Mouse (Mus musculus): ENCODE measurements at regions not wholly inside any gene's neighbourhood (a gene's known extent, or its start where the extent isn't known, plus 50 kb on each side); places are given as distances from the start of the nearest gene placed in this dataset.
A peak's percentile ranks its signal among the peaks of the same experiment; 100 is the strongest.
"Not testable (repeated sequence)": the region's sequence is repeated elsewhere in the genome, so short reads cannot be mapped to it uniquely, and the experiment has no call there.

- DNase-seq, result not testable (repeated sequence)
Measured at GRCm38 (mm10) chr6:3201507-3201906, 197.9 kb downstream of the Samd9l start.

DNA sequence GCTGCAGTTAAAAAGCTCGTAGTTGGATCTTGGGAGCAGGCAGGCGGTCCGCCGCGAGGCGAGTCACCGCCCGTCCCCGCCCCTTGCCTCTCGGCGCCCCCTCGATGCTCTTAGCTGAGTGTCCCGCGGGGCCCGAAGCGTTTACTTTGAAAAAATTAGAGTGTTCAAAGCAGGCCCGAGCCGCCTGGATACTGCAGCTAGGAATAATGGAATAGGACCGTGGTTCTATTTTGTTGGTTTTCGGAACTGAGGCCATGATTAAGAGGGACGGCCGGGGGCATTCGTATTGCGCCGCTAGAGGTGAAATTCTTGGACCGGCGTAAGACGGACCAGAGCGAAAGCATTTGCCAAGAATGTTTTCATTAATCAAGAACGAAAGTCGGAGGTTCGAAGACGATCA is 198.3 kb downstream of the Samd9l start:
- peak; percentile 37 for DNase-seq

DNA sequence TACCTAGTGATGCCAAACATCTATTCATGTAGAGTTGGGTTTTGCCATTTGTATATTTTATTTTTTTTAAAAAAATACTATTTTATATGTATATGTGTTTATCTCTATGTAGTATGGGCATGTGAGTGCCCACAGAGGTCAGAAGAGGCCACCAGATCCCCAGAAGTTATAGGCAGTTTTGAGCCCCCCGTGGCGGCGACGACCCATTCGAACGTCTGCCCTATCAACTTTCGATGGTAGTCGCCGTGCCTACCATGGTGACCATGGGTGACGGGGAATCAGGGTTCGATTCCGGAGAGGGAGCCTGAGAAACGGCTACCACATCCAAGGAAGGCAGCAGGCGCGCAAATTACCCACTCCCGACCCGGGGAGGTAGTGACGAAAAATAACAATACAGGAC is 198.8 kb downstream of the Samd9l start:
- peak; percentile 81 for DNase-seq

DNA sequence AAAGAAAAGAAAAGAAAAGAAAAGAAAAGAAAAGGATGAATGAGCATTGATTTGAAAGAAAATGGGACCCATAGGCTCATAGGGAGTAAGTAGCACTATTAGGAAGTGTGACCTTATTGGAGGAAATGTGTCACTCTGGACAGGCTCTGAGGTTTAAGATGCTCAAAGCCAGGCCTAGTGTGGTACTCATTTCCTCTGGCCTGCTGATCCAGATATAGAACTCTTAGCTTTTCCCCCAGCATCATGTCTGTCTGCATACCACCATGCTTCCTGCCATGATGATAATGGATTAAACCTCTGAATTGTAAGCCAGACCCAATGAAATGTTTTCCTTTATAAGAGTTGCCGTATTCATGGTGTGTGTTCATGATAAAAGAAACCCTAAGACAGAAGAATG is 206.9 kb downstream of the Samd9l start:
- DNase-seq, result not testable (repeated sequence)

DNA sequence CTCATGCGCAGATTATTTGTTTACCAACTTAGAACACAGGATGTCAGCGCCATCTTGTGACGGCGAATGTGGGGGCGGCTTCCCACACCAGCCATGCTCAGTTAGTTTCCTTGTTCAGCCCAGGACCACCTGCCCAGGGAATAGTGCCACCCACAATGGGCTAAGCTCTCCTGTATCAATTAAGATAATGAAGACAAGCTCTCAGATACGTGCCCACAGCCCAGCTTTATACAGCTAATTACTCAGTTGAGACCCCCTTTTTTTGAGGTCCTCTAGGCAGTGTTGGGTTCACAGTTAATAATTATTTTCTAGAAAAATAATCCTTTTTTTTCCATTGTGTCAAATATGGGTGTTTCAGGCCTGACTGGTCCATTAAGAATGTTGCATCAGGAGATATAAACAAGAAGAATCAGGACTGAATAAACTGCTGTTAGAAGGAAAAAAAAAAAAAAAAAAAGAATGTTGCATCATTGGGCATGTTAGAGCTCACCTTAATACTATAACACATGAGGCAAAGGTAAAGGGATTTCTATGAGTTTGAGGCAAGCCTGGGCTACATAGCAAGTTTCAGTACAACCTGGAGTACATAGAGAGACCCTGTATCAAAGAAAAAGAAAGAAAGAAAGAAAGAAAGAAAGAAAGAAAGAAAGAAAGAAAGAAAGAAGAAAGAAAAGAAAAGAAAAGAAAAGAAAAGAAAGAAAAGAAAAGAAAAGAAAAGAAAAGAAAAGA is 207.5 kb downstream of the Samd9l start:
- not testable (repeated sequence) for DNase-seq

DNA sequence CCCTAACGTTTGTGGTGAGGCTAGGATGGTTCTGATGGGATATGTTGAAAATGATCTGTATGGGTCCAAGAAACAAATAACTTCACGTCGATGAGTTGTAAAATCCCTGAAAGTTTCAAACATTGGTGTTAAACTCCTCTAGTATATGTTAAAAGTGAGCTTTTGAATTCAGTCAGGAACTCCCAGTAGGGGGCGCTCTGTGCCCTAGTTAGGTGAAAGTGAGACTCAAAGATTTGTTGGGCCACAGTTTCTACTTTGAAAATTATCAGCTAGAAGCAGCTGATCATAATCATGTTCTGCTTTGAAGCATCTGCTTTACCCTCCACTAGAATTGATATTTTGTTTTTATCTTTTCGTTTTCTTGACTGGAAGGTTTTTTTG is 215.6 kb downstream of the Samd9l start:
- DNase-seq, result no peak

GRCm38 (mm10) chr6:3182889-3183818 is 216.2 kb downstream of the Samd9l start:
- no peak for DNase-seq

DNA sequence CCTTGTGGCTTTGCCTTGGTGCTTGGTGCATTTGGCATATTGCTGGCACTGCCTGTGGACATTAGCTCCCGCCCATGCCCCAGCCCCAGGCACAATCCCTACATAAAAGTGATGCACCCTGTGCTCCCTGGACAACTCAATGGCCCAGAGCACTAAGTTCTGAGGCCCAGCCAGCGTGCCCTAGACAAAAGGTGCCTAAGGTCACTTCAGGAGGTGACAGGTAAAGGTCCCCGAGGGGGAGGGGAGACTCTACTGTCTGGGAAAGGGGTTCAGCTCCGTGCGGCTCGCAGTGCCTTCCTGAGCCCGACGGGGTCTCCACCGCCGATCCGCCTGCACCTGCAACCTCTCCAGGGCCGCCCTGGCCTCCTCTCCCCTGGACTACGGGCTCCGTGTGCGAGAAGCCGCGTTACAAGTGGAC is 216.9 kb downstream of the Samd9l start:
- DNase-seq, result not testable (repeated sequence)

- DNase-seq, result not testable (repeated sequence)
Measured at GRCm38 (mm10) chr6:3179603-3180348, 219.6 kb downstream of the Samd9l start.

DNA sequence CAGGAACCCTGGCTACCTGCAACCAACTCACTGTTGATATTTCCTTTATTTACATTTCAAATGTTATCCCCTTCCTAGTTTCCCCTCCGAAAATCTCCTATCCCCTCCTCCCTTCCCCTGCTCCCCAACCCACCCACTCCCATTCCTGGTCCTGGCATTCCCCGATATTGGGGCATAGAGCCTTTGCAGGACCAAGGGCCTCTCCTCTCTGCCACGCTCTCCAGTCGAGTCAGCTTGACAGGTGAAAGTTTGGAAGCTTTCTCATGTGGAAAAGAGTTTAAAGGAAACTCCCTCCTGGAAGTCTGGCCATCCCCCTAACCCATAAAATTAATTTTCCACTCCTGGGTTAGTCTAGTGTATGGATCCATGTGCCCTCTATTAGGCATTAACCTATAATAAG is 229.9 kb downstream of the Samd9l start:
- DNase-seq, result not testable (repeated sequence)

DNA sequence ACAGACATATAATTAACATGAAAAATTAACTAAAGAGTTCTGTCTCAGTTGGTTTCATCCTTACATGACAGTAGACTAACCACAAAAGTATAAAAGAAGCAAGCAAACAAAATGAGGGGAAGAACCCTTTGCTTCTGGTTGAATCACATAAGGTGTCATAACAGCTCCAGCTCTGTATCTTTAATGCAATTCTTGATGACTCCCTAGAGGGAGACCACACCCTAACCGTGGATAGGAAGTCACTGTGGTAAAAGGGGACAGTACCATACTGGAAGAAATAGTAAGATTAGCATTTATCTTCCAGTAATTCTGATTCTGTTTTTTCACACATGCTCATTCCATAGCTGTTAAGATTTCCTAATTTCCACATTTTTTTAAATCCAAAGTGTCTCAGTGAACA is 233.2 kb downstream of the Samd9l start:
- DNase-seq, result not testable (repeated sequence)

DNA sequence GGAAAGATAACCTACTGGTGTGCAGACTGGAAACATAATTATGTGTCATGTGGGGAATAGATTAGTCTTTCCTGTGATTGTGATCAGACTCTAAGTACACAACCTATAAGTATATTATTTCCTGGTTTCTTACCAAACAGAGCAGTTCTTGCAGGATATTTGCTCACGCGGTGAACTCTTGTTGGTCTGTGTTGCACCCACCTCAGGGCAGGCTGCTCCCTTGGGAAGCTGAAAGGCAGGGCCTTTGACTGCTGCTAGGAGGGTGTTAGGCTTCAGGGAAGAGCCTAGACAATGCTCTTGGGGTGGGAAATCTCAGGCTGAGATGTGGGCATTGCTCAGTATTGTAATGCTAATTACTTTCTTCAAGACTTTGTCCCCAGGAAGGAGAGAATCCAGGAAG is 247.5 kb downstream of the Samd9l start:
- not testable (repeated sequence) for DNase-seq

DNA sequence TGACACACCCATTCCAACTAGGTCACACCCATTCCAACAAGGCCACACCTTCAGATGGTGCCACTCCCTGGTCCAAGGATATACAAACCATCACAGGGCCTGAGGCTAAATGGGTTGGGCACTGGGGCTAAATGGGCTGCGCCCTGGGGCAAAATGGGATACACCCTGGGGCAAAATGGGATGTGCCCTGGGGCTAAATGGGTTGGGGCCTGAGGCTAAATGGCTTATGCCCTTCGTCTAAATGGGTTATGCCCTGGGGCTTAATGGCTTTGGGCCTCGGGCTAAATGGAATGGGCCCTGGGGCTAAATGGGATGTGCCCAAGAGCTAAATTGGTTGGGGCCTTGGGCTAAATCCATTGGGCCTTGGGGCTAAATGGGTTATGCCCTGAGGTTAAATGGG is 261.5 kb downstream of the Samd9l start:
- not testable (repeated sequence) for DNase-seq

- DNase-seq, result not testable (repeated sequence)
Measured at GRCm38 (mm10) chr6:3133763-3134162, 265.6 kb downstream of the Samd9l start.

DNA sequence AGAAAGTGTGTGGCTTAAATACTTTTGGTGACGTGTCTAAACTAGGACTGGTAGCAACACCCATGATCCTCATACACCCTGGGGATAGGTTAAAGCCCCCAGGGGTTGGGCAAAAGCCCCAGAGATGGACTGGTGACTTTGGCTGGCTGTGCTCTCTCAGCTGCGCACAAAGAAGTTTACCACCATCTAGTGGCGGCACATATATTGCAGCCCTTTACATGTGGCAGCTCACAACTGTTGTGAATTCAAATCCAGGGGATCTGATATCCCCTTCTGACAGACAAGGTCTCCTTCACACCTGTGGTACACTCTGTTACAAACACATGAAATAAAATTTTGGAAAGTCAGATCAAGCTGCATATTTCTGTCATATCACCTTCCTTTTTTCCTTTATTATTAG is 283.1 kb downstream of the Samd9l start:
- DNase-seq, result not testable (repeated sequence)

Measured in right cerebral cortex, postnatal 25 days (tissue).